Comparison of ENCODE assay signal across 16 mouse cellular contexts in the genomic region with DNA sequence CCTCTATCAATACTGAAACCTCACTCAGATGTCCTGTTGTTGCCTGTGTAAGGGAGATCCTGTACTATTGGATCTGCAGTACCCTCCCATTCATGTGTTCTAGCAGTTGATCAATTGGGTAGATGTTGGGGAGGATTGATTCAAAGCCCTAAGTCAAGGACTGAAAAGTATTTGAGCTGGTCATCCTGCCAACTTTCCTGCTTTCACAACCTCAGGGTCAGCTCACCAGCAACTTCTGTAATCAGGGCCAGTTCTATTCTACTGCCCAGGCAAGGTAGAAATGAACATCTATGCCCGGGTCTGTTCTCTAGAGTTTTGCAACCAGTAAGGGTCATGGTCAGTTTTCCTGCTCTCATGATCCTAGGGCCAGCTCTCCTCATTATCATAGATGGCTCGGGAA.
"Had no signal": no experiment of that assay in that cellular context is flagged by ENCODE, and none has a peak within 500 bp of the region (broad histone marks: within the 10 kb centered on the region; RNA-seq: fewer than 3 reads in every experiment).

No protein-coding gene starts in this region.

- H3K36me3 ChIP-seq: neural tube, embryonic 13.5 days; neural tube, embryonic 15.5 days; stomach, embryonic 15.5 days had no signal

- H3K27me3 ChIP-seq: neural tube, embryonic 13.5 days; neural tube, embryonic 15.5 days; stomach, embryonic 15.5 days had no signal

- H3K9me3 ChIP-seq: neural tube, embryonic 13.5 days; neural tube, embryonic 15.5 days; stomach, embryonic 15.5 days had no signal

- H3K9ac ChIP-seq: neural tube, embryonic 13.5 days; neural tube, embryonic 15.5 days; stomach, embryonic 15.5 days had no signal

- H3K4me2 ChIP-seq: neural tube, embryonic 13.5 days; neural tube, embryonic 15.5 days; stomach, embryonic 15.5 days had no signal

- H3K4me3 ChIP-seq: neural tube, embryonic 13.5 days; neural tube, embryonic 15.5 days; stomach, embryonic 15.5 days had no signal

- H3K4me1 ChIP-seq: neural tube, embryonic 13.5 days; neural tube, embryonic 15.5 days; stomach, embryonic 15.5 days had no signal

- DNase-seq: retina, postnatal 1 day; right cerebral cortex, adult 18-20 months; right cerebral cortex, postnatal 14 days; right cerebral cortex, postnatal 25 days; right cerebral cortex, postnatal 4 days; spleen, adult 18-20 months; thymus, adult 18-20 months; thymus, adult 2 months; thymus, postnatal 14 days; thymus, postnatal 25 days; thymus, postnatal 36 days; thymus, postnatal 4 days had no signal

- H3K27ac ChIP-seq: neural tube, embryonic 13.5 days; neural tube, embryonic 15.5 days; stomach, embryonic 15.5 days; stomach, postnatal 0 days had no signal
